Mouse (Mus musculus): ENCODE data around the gene Cd86.

Gene Cd86

DNA sequence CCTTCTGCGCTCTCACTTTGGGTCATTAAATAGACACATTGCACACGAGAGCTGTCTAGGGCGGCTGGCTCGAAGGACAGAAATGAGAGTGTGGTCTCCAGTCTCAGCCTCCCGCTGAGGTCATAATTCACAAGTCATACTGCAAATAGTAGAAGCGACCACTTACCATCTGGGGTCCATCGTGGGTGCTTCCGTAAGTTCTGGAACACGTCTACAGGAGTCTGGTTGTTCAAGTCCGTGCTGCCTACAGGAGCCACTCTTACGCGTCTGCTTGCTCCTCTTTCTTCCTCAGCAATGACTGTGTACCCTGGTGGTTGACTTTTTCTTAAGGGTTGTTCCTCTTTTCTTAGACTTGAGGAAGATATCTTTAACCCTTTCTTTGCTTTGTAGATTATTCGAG lies at the start of gene Cd86:
Gene Cd86, minus strand, starts transcription at position 300 of the 400 bp plus-strand sequence.
- no peak for DNase-seq (ENCODE audit: low spot score)

DNA sequence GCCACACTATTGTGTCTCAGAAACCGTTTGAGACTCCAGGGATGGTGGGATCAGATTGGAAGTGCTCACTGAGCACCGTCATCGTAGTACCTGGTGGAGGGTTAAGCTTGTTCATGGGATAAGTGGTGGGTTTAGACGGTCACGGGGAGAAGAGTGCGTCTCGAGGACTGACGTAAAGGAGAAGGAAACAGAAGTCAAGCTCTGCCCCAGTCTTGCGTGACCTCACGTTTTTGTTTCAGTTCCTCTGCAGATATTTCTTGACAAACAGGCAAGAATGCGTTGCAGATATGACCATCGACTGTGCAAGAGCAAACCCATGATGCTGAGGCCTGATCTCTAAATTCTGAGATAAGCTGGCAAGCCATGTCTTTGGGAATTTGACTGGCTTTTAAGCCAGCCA lies 45.9 kb upstream of the Cd86 start:
- DNase-seq (ENCODE audit: low spot score), result no peak

DNA sequence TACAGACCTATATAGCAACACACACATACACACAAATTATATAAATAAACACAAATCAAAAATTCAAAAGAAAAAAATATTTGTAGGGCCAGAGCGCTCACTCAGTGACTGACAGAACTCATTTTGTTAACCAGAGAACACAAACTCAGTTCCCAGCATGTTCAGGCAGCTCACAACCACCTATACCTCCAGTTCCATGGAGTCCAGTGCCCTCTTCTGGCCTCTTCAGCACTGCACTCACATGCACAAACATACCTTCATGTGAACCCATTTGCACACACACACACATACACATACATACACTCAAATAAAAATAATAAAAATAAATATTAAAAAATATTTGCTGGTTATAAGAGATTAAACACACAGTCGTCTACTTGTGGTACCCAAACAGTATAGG lies 44.9 kb upstream of the Cd86 start:
- DNase-seq (ENCODE audit: low spot score), result no peak

DNA sequence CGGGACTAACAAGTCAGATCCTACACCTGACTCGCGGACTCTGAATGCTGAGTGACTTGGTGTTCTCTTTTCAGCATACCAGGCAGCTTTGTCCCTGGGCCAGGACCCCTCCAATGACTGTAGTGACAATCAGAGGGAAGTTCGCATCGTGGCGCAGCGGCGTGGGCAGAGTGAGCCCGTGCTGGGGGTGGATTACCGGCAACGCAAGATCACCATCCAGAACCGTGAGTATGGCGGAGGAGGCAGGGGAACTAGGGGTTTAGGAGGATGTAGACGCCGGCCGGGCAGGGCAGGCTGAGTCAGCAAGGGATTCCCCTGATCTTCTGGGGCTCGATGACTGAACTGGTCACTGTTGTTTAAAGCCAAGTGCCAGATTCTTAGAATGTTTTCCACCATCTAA lies 43.5 kb upstream of the Cd86 start:
- no peak for DNase-seq (ENCODE audit: low spot score)

DNA sequence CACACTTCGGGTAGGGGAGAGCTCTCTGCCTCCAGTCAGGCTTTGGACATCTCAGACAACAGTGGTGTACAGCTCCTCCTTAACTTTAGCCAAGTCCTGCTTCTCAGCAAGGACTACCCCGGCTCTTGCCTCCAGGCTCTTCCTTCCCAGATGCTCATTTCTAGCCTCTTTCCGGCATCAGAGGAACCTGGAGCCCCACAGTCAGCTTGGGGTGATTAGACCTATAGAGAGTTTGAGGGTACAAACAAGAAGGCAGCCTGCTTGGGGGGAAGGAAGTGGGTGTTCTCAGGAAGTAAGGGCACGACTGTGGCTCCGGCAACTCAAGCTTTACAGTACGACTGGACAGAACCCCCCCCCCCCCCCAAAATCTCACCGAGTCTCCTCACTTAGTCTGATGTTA lies 42.9 kb upstream of the Cd86 start:
- no peak for DNase-seq (ENCODE audit: low spot score)

DNA sequence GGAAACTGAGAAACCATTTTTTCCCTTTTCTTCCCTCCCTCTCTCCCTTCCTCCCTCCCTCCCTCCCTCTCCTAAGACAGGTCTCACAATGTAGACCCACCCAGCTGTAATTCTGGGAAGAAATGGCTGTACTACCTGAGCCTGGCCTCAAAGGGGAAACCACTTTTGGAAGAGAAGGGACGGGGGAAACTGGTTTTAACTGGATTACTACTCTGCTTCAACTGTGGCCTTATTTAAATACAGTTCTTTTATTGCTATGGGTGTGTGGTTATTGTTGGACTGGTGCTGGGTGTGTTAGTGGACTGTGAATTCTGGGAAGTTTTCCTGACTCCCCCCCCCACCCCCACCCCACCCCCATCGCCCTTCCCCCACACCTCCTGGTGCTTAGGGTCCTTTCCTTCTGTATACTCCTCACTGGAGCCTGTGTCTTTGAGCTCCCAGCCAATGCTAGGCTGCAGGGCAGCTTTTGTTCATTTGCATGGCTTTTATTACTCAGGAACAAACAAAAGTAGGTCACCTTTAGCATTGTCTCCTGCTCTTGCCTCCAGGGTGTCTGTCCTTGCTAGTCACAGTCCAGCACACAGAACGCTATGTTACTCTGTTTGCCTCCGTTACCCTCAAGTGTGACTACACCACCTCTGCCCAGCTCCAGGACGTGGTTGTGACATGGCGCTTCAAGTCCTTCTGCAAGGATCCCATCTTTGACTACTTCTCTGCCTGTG lies 42.0 kb upstream of the Cd86 start:
- no peak for DNase-seq (ENCODE audit: low spot score)

DNA sequence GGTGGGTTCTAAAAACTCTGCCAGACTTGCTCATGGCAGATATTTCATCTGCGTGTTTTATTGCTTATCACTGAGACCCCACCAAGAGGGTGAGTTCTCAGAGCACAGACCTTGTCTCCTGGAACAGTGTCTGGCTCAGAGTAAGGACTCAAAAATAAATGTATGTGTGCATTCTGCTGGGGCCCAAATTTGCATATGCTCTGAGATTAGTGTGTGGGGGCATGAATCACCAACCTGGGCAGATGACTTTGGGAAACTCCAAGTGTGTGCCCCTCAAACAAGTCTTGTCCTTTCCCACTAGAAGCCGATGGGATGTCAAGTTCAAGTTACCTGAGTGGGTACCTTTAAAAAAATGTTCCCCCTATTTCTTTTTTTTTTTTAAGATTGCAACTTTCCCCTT lies 34.6 kb upstream of the Cd86 start:
- no peak for DNase-seq (ENCODE audit: low spot score)

DNA sequence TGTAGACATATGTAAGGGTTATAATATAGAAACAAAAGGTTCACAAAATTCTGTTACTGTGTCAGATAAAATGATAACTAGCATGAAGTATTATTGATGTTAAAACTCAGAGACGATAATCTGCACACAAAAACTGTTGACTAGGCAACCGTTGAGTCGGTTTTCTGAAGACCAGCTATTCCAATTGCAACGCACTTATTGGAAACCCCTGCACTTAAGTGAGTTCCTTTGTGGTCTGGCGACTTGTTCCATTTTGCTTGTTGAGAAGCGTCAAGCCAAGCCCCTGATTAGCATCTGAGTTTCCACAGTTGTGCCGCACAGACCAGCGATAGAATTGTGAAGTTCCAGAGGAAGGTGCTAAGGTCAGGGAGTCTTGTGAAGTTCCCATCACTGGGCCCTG lies 31.4 kb upstream of the Cd86 start:
- DNase-seq (ENCODE audit: low spot score), result no peak

DNA sequence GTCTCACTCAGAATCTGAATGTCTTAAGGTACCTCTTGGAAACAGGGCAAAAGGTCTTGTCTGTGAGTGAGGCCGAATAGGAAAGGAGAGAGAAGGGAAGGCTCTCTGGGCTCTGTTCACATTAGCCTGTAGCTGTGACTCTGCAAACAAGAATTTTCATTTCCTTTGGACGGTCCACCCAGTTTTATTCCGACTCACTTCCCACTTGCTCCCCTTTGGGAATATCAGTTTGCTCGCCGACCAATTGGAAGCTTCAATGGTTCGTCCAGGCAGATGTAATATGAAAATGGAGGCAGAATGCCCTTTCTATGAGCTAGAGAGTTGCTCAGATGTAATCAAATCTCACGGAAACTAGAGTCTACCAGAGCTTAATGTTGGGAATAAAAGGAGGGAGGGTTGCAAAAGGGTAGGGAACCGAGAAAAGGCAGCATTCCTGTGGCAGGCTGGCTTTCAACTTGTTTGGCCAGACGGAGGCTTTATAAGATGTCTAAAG lies 29.0 kb upstream of the Cd86 start:
- no peak for DNase-seq (ENCODE audit: low spot score)

DNA sequence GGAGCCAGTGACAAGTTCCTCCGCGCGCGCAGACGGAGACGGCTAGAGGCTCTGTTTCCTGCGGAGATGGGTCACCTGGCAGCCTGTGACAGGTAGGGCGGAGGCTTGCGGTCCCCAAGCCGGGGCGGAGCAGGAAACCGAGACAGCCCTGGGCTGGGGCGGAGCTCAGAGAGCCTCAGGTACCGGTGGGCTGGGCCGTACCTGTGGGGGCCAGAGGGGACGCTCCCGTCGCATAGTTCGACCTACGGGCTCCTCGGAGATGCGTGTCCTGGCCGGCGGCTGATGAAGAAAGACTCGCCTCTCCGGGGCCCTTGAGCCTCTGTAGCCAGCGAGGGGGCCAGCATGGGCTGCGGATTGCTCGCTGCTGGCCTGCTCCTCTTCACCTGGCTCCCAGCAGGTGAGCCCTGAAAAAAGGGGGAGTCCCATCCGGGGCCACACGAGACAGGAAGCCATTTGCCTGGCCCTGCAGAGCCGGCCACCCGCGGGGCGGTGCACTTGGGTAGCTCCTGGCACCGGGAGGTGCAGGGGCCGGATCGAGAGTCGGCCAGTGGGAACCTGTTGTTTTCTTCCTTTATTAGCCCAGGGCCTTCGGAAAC lies 28.0 kb upstream of the Cd86 start, which contains the start of gene Ildr1:
Gene Ildr1, plus strand, starts transcription at position 161 of the 596 bp plus-strand sequence.
- peak; percentile 50 for DNase-seq (ENCODE audit: low spot score)

DNA sequence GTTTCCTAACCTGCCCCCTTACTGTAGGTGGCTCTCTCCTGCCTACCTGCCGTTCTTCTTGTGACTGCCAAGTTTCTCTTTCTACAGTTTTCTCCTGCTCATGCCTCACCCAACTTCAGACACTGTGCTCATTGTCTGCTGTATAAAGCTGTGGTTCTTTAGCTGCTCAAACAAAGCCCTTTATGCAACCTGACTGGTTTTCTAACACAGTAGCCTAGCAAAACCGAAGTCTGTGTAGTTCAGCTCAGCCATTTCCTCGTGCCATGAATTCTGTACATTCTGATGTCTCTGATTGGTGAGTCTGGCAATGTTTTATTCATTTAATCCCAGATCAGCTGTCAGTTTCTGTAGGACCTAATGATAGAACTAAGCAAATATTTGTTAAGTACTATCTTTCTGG lies 25.6 kb upstream of the Cd86 start:
- no peak for DNase-seq (ENCODE audit: low spot score)

DNA sequence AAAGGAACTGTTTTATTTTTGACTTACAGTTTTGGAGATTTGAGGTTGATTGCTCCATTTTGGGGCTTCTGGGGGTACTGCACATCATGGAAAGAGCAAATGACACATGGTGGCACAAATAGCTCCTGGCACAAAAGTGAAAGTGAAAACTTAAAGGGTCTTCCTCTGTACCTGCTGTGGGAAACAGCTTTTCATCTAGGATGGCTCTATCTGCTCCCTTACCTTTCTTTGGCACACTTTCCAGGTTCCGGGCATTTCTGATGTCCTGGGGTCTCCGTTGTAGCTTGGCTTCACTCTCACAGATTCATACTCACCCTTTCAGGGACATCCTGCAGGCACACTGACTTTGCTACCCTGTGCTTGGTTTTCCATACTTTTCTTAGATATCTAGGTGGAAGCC lies 22.2 kb upstream of the Cd86 start:
- DNase-seq (ENCODE audit: low spot score), result no peak

DNA sequence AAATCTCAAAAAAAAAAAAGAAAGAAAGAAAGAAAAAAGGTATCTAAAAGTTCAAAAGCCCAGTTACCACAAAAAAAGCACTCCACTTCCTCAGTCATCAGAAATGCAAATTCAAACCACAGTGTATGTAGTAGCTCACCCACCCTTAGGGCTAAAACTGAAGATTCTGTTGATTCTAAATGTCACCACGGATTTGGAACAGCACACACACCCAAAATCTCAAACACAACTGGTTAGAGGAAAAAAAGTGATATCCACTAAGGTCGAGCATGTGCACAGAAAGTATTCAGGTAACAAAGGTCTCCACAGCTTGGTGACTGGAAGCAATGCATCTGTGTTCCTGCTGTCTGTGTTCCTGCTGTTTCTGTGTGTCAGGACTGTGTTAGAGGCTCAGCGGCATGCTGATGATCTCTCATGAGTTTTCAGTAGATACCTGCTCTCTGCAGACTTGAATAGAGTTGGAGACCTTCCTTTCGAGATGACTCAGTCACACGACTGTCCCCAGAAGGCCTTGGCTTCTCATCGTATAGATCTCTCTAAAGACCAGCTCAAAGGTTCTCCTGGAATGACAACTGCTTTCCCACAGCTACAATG lies 18.5 kb upstream of the Cd86 start:
- no peak for DNase-seq (ENCODE audit: low spot score)

DNA sequence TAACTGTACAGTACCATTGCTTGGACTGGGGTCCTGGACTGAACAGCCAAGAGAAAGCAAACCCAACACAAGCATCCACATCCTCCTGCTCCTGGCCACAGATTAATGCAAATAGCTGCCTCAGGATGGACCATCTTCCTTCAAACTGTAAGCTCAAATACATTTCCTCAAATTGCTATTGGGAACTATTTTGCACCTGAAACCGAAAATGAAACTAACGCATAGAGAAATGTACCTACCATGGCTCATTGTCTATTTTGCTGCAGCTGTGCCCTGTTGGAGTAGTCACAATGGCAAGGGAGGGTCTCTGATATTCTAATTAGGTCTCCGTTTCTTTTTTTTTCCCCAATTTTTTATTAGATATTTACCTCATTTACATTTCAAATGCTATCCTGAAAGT lies 15.9 kb upstream of the Cd86 start:
- DNase-seq (ENCODE audit: low spot score), result no peak

DNA sequence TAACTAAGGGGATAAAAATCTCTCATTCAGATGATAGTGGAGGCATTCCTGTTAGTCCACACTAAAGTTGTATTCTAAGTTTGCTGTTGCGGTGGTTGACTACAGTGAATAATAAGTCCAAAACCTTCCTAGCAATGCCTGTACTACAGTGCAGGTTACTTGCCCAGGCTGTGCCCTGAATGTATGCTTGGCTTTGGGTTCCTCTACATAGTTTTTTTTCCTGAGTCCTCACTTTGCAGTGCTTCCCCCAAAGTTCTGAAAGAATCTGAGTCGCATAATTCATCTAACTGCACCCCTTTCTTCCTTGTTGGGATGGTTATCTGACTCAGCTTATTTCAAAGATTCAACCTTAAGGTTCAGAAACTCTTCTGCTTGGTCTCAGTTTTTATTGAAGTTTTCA lies 10.0 kb upstream of the Cd86 start:
- no peak for DNase-seq (ENCODE audit: low spot score)

DNA sequence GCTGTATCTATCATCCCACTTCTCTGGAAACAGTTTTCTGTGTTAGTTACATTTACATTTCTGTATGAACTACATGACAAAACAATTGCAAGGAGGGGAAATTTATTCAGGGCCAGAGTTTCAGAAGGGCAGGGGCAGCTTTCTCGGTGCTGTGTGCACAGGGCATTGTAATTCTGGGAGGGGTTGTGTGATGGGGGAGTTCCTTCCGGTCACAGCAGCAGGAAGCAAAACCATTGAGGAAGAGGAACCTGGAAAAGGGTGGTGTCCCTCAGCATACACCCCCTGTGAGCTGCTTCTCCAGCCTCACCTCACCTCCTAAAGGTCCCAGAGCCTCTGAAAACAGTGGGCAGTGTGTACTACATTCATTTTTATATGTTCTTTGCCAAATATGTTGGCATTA lies 9.4 kb upstream of the Cd86 start:
- DNase-seq (ENCODE audit: low spot score), result no peak

DNA sequence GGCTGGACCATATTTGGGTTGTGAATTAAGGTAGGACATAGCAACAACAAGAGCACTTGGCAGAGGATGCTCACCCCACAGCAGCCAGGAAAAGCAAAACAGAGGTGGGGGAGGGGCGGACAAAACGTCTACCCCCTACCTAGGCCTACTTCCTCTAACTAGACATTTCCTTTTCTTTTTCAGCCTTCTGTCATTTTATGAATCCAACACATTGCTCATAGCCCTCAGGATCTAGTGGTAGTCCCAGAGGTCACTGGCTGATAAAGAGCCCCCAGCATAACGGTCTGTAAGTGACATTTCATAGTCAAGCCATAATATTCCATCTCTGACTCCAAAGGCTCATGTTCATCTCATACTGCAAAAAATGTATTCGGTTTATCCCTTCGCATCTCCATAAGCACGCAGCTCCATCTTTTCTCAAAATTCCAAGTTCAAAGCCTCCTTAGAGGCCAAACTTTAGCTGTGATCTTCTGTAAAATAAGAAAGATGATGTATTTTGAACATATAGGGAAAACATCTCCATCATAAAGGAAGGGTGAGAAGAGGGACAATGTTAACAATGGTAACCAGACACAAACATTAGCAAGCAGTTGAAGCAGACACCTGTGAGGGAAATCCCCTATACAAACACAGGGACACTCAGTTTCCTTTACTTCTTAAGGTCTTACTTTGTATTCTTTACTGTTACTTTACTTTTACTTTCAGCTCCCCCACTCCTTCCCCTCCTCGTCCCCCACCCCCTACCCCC lies 8.8 kb upstream of the Cd86 start:
- no peak for DNase-seq (ENCODE audit: low spot score)

DNA sequence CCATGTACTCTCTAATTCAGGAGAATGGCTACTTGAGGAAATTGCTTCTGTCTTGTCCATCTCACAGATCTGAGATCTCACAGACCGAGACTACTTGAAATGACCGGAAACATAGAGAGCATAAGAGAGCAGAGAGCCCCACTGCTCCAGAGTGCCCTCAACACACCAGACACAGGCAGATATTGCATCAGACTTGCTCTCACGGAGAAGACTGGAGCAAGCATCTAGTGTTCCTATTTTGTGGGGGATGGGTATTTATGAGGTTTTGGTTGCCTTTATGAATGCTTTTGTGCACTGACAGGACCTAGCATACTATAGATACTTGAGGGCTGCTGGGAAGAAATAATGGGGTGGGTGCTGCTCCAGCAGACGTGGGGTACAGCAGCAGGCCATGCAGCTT lies 7.3 kb upstream of the Cd86 start:
- DNase-seq (ENCODE audit: low spot score), result no peak

DNA sequence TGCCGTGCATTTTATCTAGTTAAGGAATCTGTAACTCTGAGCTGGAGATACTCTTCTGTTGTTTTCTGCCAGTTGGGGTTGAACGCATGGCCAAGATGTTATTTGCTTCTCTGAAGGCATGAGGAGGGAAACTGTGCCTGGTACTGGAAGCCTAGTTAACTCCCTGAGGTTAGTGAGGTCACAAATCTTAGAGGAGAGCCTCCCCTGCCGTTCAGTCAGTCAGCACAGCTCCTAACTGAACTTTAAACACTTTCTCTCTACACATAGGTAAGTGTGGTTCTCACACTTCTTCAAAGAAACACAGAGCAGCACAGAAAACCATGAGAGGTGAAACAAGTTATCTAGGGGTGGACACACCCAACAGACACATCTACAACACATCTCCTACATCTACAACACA lies 4.7 kb upstream of the Cd86 start:
- DNase-seq (ENCODE audit: low spot score), result no peak

DNA sequence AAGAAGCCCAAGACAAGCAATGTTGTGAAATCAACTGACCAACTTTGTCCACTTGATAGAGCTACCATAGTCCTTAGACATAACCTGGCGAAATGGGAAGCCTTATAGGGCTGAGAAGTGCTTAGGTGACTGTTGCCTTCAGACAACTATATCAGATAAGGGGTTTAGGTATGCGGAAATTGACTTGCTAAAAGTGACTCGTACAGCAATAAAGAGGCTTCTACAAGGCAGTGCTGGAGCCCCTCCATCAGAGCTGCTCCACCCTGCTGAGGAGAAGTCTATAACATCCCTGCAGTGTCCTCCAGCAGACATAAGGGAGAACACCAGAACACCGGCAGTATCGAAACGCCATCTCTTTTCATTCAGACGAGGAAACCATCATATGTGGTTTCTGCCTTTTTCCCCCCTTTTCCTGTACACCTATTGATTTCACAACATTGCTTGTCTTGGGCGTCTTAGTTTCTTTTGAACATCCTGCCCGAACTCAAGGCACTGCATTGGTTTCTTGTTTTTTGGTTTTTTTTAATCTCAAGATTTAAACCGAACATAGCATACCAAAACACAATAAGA lies 652 bp upstream of the Cd86 start:
- no peak for DNase-seq (ENCODE audit: low spot score)

DNA sequence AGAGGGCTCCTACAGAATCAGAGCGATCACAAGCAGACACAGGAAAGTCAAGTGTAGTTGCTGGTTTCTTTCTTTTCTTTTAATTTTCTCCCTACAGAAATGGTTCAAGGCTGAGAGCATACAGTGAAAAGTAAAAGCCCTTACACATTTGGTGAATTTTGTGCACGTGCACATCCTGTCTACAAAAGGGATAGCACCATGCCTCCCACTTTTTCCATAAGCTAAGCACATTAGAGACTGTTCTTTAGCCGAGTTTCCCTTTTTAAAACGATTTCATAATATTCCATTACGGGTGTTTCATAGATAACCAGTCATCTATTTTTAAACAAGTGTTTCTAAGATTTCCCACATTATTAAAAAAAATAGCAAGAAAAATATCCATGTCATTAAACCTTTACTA lies 2.4 kb downstream of the Cd86 start:
- no peak for DNase-seq (ENCODE audit: low spot score)

DNA sequence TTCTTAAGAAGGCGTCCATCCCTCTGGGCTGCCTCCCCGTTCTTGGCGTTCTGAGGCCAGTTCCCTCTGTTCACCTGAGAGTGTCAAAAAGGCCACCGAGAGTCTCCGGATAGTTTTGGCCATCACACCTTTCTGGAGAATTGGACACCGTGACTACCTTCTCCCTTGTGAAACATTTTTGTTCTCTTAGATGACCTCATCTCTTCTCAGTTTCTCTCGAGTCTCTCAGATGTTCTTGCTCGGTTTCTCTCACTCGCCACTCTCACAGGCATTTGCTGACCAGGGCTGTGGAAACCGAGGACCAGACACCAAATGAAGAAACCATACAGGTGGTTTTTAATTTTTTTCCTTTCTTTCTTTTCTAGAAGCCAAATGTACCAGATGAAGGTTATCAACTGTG lies 4.6 kb downstream of the Cd86 start:
- DNase-seq (ENCODE audit: low spot score), result no peak

DNA sequence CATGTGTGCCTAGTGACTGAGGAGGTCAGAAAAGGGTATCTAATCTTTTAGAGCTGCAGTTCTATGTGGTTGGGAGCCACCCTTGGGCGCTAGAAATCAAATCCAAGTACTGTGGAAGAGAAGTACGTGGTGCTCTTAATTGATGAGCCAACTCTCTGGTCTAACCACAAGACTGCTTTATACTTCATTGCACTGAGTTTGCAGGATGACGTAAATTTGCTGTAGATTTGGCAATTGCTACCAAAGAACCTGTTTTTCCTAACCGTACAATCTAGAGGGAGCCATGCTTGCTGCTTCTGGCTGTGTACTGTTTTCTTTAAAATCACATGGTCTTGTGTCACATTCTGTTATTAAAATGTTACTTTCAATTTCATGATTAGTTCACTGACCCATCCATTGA lies 10.0 kb downstream of the Cd86 start:
- no peak for DNase-seq (ENCODE audit: low spot score)
